Mouse (Mus musculus) intestine, embryonic 14.5 days (tissue): ENCODE results near the gene Lrrc57. TPM values are rescaled to one million over a fixed set of nuclear protein-coding genes. Genes with fewer than 3 reads are reported as not detected.

Experiments used
- polyA plus RNA-seq: library from polyadenylated mRNA; unstranded; fragments of >200 nt; fragmentation: Nextera tagmentation; extraction: Ambion mirVana; gene quantifications from 2 replicates; pipeline ENCODE4 v1.2.1, GENCODE M21; 2014

Lrrc57 gene
- polyA plus RNA-seq, 1 experiment from 2014 or later: 11.9 TPM

Other genes starting within 250 kb of the Lrrc57 start
- 7.4 and 9.4 TPM in 2 replicates for gene Ganc, start 205.6 kb downstream of the Lrrc57 start, polyA plus RNA-seq
- 12.4 and 13.8 TPM in 2 replicates for gene Tmem87a, start 205.4 kb downstream of the Lrrc57 start, polyA plus RNA-seq
- gene Capn3, start 153.5 kb downstream of the Lrrc57 start, polyA plus RNA-seq: 1.5 and 2.3 TPM in 2 replicates
- 64.5 and 66.1 TPM in 2 replicates for gene Zfp106, start 45.7 kb downstream of the Lrrc57 start, polyA plus RNA-seq
- gene Snap23, start 41.8 kb downstream of the Lrrc57 start, polyA plus RNA-seq: 47.5 and 49.6 TPM in 2 replicates
- 26.1 and 27.3 TPM in 2 replicates for gene Haus2, start 137 bp downstream of the Lrrc57 start, polyA plus RNA-seq
- gene Stard9, start 19.6 kb upstream of the Lrrc57 start, polyA plus RNA-seq: 6.2 and 6.8 TPM in 2 replicates
- gene Cdan1, start 240.6 kb upstream of the Lrrc57 start, polyA plus RNA-seq: 7.2 and 8.8 TPM in 2 replicates
- gene Ttbk2, start 241.1 kb upstream of the Lrrc57 start, polyA plus RNA-seq: 4.5 and 4.9 TPM in 2 replicates